Mouse (Mus musculus) heart, adult 2 months (tissue): ENCODE results near the gene Gsta4. TPM values are rescaled to one million over a fixed set of nuclear protein-coding genes. Genes with fewer than 3 reads are reported as not detected.
"Not testable (repeated sequence)": the region's sequence is repeated elsewhere in the genome, so short reads cannot be mapped to it uniquely, and the experiment has no call there.

ENCODE experiments used
- DNase-seq, 2 experiments: peaks; one replicate each; pipeline ENCODE4 v3.0.0; 2021
- H3K27ac ChIP-seq: fragments of 200-600 bp; 2 replicates; pipeline ENCODE4 v1.8.1; 2022
- H3K27me3 ChIP-seq: fragments of 200-500 bp; 2 replicates; pipeline ENCODE4 v1.6.1; 2012; ENCODE audit warnings: mild to moderate bottlenecking, low read length, inconsistent platforms, mixed read lengths; ENCODE audit not compliant: control insufficient read depth, insufficient read depth
- H3K36me3 ChIP-seq: fragments of 200-500 bp; 2 replicates; pipeline ENCODE4 v1.6.1; 2012; ENCODE audit warnings: low read length, inconsistent platforms; ENCODE audit not compliant: control insufficient read depth, insufficient read depth
- H3K4me1 ChIP-seq: fragments of 200-500 bp; 2 replicates; pipeline ENCODE4 v1.6.1; 2011; ENCODE audit warnings: low read length; ENCODE audit not compliant: control insufficient read depth, insufficient read depth
- H3K4me3 ChIP-seq: fragments of 200-600 bp; 2 replicates; pipeline ENCODE4 v1.8.1; 2022
- H3K79me2 ChIP-seq: fragments of 200-500 bp; replicated peaks from 2 replicates; pipeline ENCODE4 v1.6.1; 2012; ENCODE audit warnings: mild to moderate bottlenecking, inconsistent platforms, low read length, moderate library complexity, mixed read lengths; ENCODE audit not compliant: control insufficient read depth, insufficient read depth
- H3K9ac ChIP-seq: fragments of 200-500 bp; 2 replicates; pipeline ENCODE4 v1.6.1; 2012; ENCODE audit warnings: low read depth, mild to moderate bottlenecking, control low read depth, inconsistent platforms, low read length, mixed read lengths
- CTCF ChIP-seq: fragments of 200-600 bp; IDR thresholded peaks from 2 replicates; pipeline ENCODE4 v1.8.1; 2022; ENCODE audit warnings: antibody characterized with exemption, mild to moderate bottlenecking, moderate library complexity
- EP300 ChIP-seq: fragments of 200-500 bp; IDR thresholded peaks from 2 replicates; pipeline ENCODE4 v1.6.1; 2011; ENCODE audit warnings: low read depth, low read length, control low read depth; ENCODE audit not compliant: insufficient read depth
- POLR2A ChIP-seq: fragments of 200-500 bp; IDR thresholded peaks from 2 replicates; pipeline ENCODE4 v1.6.1; 2011; ENCODE audit warnings: mild to moderate bottlenecking, low read depth, low read length, control low read depth; ENCODE audit not compliant: insufficient read depth
- WGBS: fragments of 180-500 bp; shearing (Covaris S2); methylation state at CpG from one replicate; pipeline ENCODE4 v1.1.7; 2018; 5-methylcytosine and 5-hydroxymethylcytosine counted together
- intact Hi-C: fragments of 180-260 bp; cut with DNase I; formaldehyde crosslinking; loops from one replicate; pipeline ENCODE4 v1.15.1; 2025
- polyA plus RNA-seq: library from polyadenylated mRNA; depleted of rRNA; stranded (reverse); fragments of >200 nt; gene quantifications from 2 replicates; pipeline ENCODE4 v1.2.3, GENCODE M21; 2012
- total RNA-seq, 2 experiments: library from RNA; stranded (reverse); gene quantifications; 2 replicates each; pipeline ENCODE4 v1.2.3; 2021

Gene Gsta4
- total and polyA plus RNA-seq, 3 experiments = 53.4 to 104 (median 100) TPM

DNA sequence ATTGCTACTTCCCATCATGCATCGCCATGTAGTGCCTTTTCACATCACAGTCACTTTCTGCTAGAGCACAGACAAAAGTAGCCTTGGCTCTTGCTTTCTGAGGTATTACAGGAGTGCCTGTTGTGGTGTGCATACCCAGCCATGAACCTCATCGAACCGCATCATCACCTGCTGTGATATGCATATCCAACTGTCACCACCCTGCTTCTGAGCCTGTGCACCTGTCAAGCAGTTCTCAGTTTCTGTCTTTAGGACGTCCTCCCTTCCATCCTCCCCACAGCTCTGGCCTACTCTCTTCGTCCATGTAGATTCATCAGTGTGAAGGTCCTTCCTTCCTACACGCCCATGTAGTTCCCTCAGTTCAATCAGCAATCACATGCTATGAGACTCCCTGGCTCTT lies 34.4 kb upstream of the Gsta4 start:
- no peak overlapping the region for H3K27ac ChIP-seq
- H3K27me3 ChIP-seq = no peaks in the 10 kb centered on the region
- 86% methylated on average over 6 of the region's 6 CpGs for WGBS
- intact Hi-C loops = no loop called here
- no peaks in the 10 kb centered on the region for H3K79me2 ChIP-seq
- peaks cover 4% of the 10 kb centered on the region for H3K4me1 ChIP-seq
- H3K4me3 ChIP-seq = no peak overlapping the region
- no peaks in the 10 kb centered on the region; the same call in none of the 2 replicates for H3K36me3 ChIP-seq
- DNase-seq = no peak
- TF ChIP-seq CTCF = no peak
- TF ChIP-seq POLR2A = no peak
- no peak for TF ChIP-seq EP300
- H3K9ac ChIP-seq = no peak overlapping the region

DNA sequence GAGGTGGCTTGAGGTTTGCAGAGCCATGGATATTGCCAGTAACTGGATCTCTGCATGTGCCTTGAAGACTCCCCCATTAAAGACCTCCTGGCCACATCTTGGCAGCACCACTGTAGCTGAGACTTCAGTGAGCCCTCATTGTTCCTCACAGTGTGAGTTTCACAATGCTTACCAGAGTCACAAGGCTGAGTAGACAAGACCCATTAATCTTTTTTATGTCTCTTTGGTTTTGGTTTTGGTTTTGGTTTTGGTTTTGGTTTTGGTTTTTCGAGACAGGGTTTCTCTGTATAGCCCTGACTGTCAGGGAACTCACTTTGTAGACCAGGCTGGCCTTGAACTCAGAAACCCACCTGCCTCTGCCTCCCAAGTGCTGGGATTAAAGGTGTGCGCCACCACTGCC lies 32.8 kb upstream of the Gsta4 start:
- H3K79me2 ChIP-seq, intact Hi-C loops, H3K36me3 ChIP-seq, H3K27ac ChIP-seq, DNase-seq, H3K4me3 ChIP-seq, H3K4me1 ChIP-seq, H3K9ac ChIP-seq, H3K27me3 ChIP-seq: not testable (repeated sequence)
- 79% methylated on average over 2 of the region's 2 CpGs for WGBS

- intact Hi-C loops = loop anchor here (1.0 kb wide), 1 partner anchor 41 kb away; no protein-coding TSS in a partner anchor
These were observed 28.2 kb upstream of the Gsta4 start for GRCm38 (mm10) chr9:78154211-78154977.

DNA sequence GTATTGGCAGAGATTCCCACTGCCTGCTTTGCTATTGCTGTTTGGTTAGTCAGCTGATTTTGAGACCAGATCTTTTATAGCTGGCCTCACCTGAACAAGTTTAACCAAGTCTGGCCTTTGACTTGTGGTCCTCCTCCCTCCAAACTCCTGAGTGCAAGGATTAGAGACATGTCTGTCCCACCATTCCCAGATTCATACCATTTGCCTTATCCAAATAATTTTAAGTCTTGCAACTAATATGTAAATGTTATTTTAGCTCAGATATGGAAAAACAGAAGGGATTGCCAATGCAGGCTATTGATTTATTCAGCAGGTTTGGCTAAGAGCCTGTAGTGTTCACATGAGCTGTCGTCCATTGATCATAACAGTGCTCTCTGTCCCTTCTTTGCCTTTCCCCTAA lies 25.4 kb upstream of the Gsta4 start:
- TF ChIP-seq POLR2A (no peak), EP300 (no peak), CTCF (no peak)
- no peaks in the 10 kb centered on the region for H3K79me2 ChIP-seq
- no peaks in the 10 kb centered on the region for H3K27me3 ChIP-seq
- no peak for DNase-seq
- 91% methylated on average over 1 of the region's 1 CpGs for WGBS
- no peak overlapping the region for H3K4me3 ChIP-seq
- H3K36me3 ChIP-seq = peaks cover 6% of the 10 kb centered on the region; the same call in 1 of the 2 replicates
- no peaks in the 10 kb centered on the region for H3K4me1 ChIP-seq
- no peak overlapping the region for H3K9ac ChIP-seq
- no peak overlapping the region for H3K27ac ChIP-seq
- intact Hi-C loops = no loop called here

More at GRCm38 (mm10) chr9:78154211-78154977, 28.2 kb upstream of the Gsta4 start:
- no peak overlapping the region for H3K9ac ChIP-seq
- 44% methylated on average over 11 of the region's 11 CpGs for WGBS
- no peaks in the 10 kb centered on the region for H3K27me3 ChIP-seq
- TF ChIP-seq POLR2A = 0 out of 2 replicates have a peak, but pooled peaks have one; percentile 31
- TF ChIP-seq CTCF = peak; percentile 58
- TF ChIP-seq EP300 = no peak
- H3K36me3 ChIP-seq = peaks cover 6% of the 10 kb centered on the region; the same call in 1 of the 2 replicates
- no peaks in the 10 kb centered on the region for H3K4me1 ChIP-seq
- no peak overlapping the region for H3K4me3 ChIP-seq
- H3K27ac ChIP-seq = peak overlapping the region; percentile 47
- no peak for DNase-seq
- no peaks in the 10 kb centered on the region for H3K79me2 ChIP-seq

- no peak for DNase-seq
- intact Hi-C loops = no loop called here
- TF ChIP-seq EP300 (no peak), CTCF (no peak), POLR2A (no peak)
- Histone ChIP-seq H3K9ac (no peak overlapping the region), H3K36me3 (peaks cover 3% of the 10 kb centered on the region; the same call in 1 of the 2 replicates), H3K27me3 (no peaks in the 10 kb centered on the region), H3K79me2 (no peaks in the 10 kb centered on the region), H3K27ac (no peak overlapping the region), H3K4me1 (no peaks in the 10 kb centered on the region; the same call in 1 of the 2 replicates), H3K4me3 (no peak overlapping the region)
- WGBS = 89% methylated on average over 10 of the region's 10 CpGs
These were observed 19.3 kb upstream of the Gsta4 start for GRCm38 (mm10) chr9:78163291-78163690.

- Histone ChIP-seq H3K27ac (no peak overlapping the region), H3K36me3 (peaks cover 3% of the 10 kb centered on the region; the same call in 1 of the 2 replicates), H3K4me3 (no peak overlapping the region), H3K27me3 (no peaks in the 10 kb centered on the region), H3K4me1 (no peaks in the 10 kb centered on the region; the same call in 1 of the 2 replicates), H3K9ac (no peak overlapping the region), H3K79me2 (no peaks in the 10 kb centered on the region)
- TF ChIP-seq CTCF (no peak), EP300 (no peak), POLR2A (no peak)
- DNase-seq = no peak
- WGBS = 91% methylated on average over 3 of the region's 3 CpGs
- intact Hi-C loops = no loop called here
These were observed 17.8 kb upstream of the Gsta4 start for GRCm38 (mm10) chr9:78164741-78165140.
